ENCODE assay signal across 16 mouse cellular contexts in the genomic region with DNA sequence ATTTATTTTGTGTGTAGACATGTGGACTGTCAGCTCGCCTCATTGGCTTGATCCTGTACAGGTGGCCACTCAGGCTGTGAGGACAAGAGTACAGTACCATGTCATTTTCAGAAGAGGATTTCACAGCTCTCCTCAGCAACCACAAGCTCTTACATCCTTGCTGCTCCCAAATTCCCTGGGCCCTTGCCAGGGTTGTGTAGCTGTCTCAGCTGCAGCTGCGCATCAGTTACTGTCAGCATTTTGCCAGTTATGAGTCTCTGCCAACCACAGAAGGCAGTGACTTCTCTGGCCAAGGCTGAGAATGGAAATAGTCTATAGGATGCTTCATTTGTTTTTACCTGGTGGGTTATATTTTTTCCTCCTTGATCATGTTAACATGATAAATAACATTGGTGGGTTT. TPM values are rescaled to one million over a fixed set of nuclear protein-coding genes. Genes with fewer than 3 reads are reported as not detected.
DNase-seq lines count a peak whose midpoint lies in the region; TF ChIP-seq lines count a peak whose summit lies in the region.
"Had no signal": no experiment of that assay in that cellular context is flagged by ENCODE, and none has a peak within 500 bp of the region (broad histone marks: within the 10 kb centered on the region; RNA-seq: fewer than 3 reads in every experiment).

No protein-coding gene starts in this region.

- no peaks in the 10 kb centered on the region for H3K4me1 ChIP-seq in kidney, adult 2 months (ENCODE audit: control insufficient read depth, insufficient read depth, low read length)
- H3K4me1 ChIP-seq in CH12.LX (ENCODE audit: control insufficient read depth in 1 of 2, insufficient read depth in 2 of 2), result peaks cover 6 to 28% of the 10 kb centered on the region in 2 experiments; a peak in 3 of 4 replicates
- H3K4me1 ChIP-seq: limb, embryonic 13.5 days had no signal

- dilution Hi-C loops in CH12.LX (cut with MboI; ENCODE audit: extremely low pct_ligation_motif_present, extremely low pct_unique_long_range_greater_than_20kb, low sequenced_read_pairs), result no loop called here

- H3K9ac ChIP-seq in CH12.LX (ENCODE audit: insufficient read depth, low read depth), result no peak overlapping the region
- H3K9ac ChIP-seq: limb, embryonic 13.5 days; lung, embryonic 14.5 days had no signal

- no peaks in the 10 kb centered on the region for H3K27me3 ChIP-seq in kidney, adult 2 months (replicated peaks; ENCODE audit: control insufficient read depth, insufficient read depth, low read length)
- no peaks in the 10 kb centered on the region for H3K27me3 ChIP-seq in CH12.LX (replicated peaks)
- H3K27me3 ChIP-seq: limb, embryonic 13.5 days had no signal

- intact Hi-C loops in gastrocnemius, adult 2 months (cut with DNase I), result no loop called here

- TF ChIP-seq RAD21 in CH12.LX (IDR thresholded peaks at IDR 0.05; ENCODE audit: low read depth, low read length), result no peak

- H3K27ac ChIP-seq in kidney, adult 2 months (ENCODE audit: insufficient read depth, low read depth, low read length), result no peak overlapping the region
- H3K27ac ChIP-seq in CH12.LX (ENCODE audit: insufficient read depth, low read depth), result no peak overlapping the region
- H3K27ac ChIP-seq in gastrocnemius, adult 2 months, result no peak overlapping the region
- H3K27ac ChIP-seq: kidney, postnatal 0 days; limb, embryonic 13.5 days had no signal

- DNase-seq in adrenal gland, postnatal 14 days, result peak; percentile 29
- no peak for DNase-seq in adrenal gland, adult 18-20 months (ENCODE audit: low spot score in 2 of 2)
- DNase-seq in kidney, postnatal 4 days, result peak; percentile 23 to 27
- no peak for DNase-seq in kidney, adult 2 months
- DNase-seq in CH12.LX (ENCODE audit: extremely low read depth), result no peak
- peak; percentile 58 for DNase-seq in gastrocnemius, adult 2 months
- no peak for DNase-seq in spleen, postnatal 36 days (ENCODE audit: low spot score in 2 of 2)
- DNase-seq in cerebellum, adult 8-10 months, result no peak
- DNase-seq: lung, embryonic 14.5 days had no signal

- H3K79me2 ChIP-seq in CH12.LX (replicated peaks; ENCODE audit: control insufficient read depth, extremely low read depth, insufficient read depth, poor library complexity, severe bottlenecking), result no peaks in the 10 kb centered on the region

- 73% methylated on average over 2 of the region's 2 CpGs for WGBS in kidney, adult 2 months

- no peak overlapping the region for H3K4me2 ChIP-seq in CH12.LX (ENCODE audit: insufficient read depth, low read depth, poor library complexity, severe bottlenecking)
- H3K4me2 ChIP-seq: limb, embryonic 13.5 days; lung, embryonic 14.5 days; midbrain, embryonic 11.5 days had no signal

- in situ Hi-C loops in CH12.LX (cut with MboI; ENCODE audit: low pct_ligation_motif_present, low pct_unique_long_range_greater_than_20kb, low sequenced_read_pairs), result loop anchor here (25.0 kb wide), 1 partner anchor 881 kb away; no protein-coding TSS in a partner anchor

- no peak for TF ChIP-seq EP300 in CH12.LX (IDR thresholded peaks at IDR 0.05; ENCODE audit: low read length)

- no peak for TF ChIP-seq CTCF in kidney, adult 2 months (conservative IDR thresholded peaks at IDR 0.05; ENCODE audit: insufficient read depth, insufficient read length, low read depth, low read length)
- no peak for TF ChIP-seq CTCF in CH12.LX (conservative IDR thresholded peaks at IDR 0.05 in 1 of 2, IDR thresholded peaks at IDR 0.05 in 1 of 2; ENCODE audit: low read depth in 2 of 2, low read length in 2 of 2)
- no peak for TF ChIP-seq CTCF in gastrocnemius, adult 2 months (IDR thresholded peaks at IDR 0.05)

- no peak for TF ChIP-seq POLR2A in kidney, adult 2 months (IDR thresholded peaks at IDR 0.05; ENCODE audit: low read depth, low read length)
- no peak for TF ChIP-seq POLR2A in CH12.LX (IDR thresholded peaks at IDR 0.05; ENCODE audit: low read depth, low read length)

- H3K36me3 ChIP-seq in kidney, adult 2 months (ENCODE audit: control insufficient read depth, insufficient read depth, low read length), result no peaks in the 10 kb centered on the region
- no peaks in the 10 kb centered on the region for H3K36me3 ChIP-seq in CH12.LX (replicated peaks in 1 of 2; ENCODE audit: control insufficient read depth in 1 of 2, insufficient read depth in 1 of 2, low read length in 1 of 2)
- H3K36me3 ChIP-seq: limb, embryonic 13.5 days had no signal

- H3K4me3 ChIP-seq in kidney, adult 2 months (ENCODE audit: insufficient read depth, low read depth, low read length), result no peak overlapping the region
- H3K4me3 ChIP-seq in CH12.LX (replicated peaks in 1 of 3; ENCODE audit: low read depth in 2 of 3, low read length in 2 of 3, poor library complexity in 1 of 3), result no peak overlapping the region
- no peak overlapping the region for H3K4me3 ChIP-seq in gastrocnemius, adult 2 months
- H3K4me3 ChIP-seq: limb, embryonic 13.5 days had no signal

- H3K9me3 ChIP-seq in CH12.LX (replicated peaks; ENCODE audit: low read length), result no peaks in the 10 kb centered on the region
- H3K9me3 ChIP-seq: limb, embryonic 13.5 days had no signal

TF ChIP-seq in CH12.LX, 34 proteins besides CTCF, POLR2A, EP300 and RAD21:
- TF ChIP-seq NRF1 (IDR thresholded peaks at IDR 0.05; ENCODE audit: low read depth, low read length) (0 out of 2 replicates have a peak, but pooled peaks have one; percentile 13), MAZ (IDR thresholded peaks at IDR 0.05; ENCODE audit: low read depth, low read length) (no peak)

RNA-seq across cellular contexts. Expression of gene Cyp4f18, which starts 8.7 kb away (rescaled TPM):
- 1.1 and 4.0 TPM in 2 replicates for total RNA-seq in adrenal gland, postnatal 14 days (2021)
- 10 to 100 TPM in 1 of 2 experiments, 1 to 10 TPM in 1; 9.5 to 15.5 TPM for total RNA-seq in adrenal gland, adult 18-20 months (2021)
- polyA plus RNA-seq in kidney, adult 2 months (2012; rRNA removed), result 1.7 and 3.3 TPM in 2 replicates
- 12.7 and 13.5 TPM in 2 replicates for total RNA-seq in CH12.LX (2012; rRNA removed)
- total RNA-seq in CH12.LX (2014; rRNA removed), result 37.4 and 38.3 TPM in 2 replicates
- 31.7 and 34.8 TPM in 2 replicates for polyA plus RNA-seq in CH12.LX (2012; ENCODE audit: insufficient read length, low read depth)
- total RNA-seq in gastrocnemius, adult 2 months (2021), result under 1 TPM; 0.31 to 0.47 TPM
- polyA plus RNA-seq: C2C12 had no signal

RNA-seq across cellular contexts. Expression of gene Olfr372, which starts 22.9 kb away (rescaled TPM):
- not detected in 2 replicates for total RNA-seq in adrenal gland, postnatal 14 days (2021)
- total RNA-seq in adrenal gland, adult 18-20 months (2021), result not detected
- not detected in 2 replicates for polyA plus RNA-seq in kidney, adult 2 months (2012; rRNA removed)
- not detected in 2 replicates for total RNA-seq in CH12.LX (2012; rRNA removed)
- not detected in 2 replicates for total RNA-seq in CH12.LX (2014; rRNA removed)
- not detected in 2 replicates for polyA plus RNA-seq in CH12.LX (2012; ENCODE audit: insufficient read length, low read depth)
- not detected for total RNA-seq in gastrocnemius, adult 2 months (2021)
- total RNA-seq: hematopoietic stem cell, adult 5-6 weeks had no signal
- polyA plus RNA-seq: C2C12; forebrain, embryonic 16.5 days; kidney, postnatal 0 days; limb, embryonic 13.5 days; lung, embryonic 14.5 days; midbrain, embryonic 11.5 days; neural tube, embryonic 14.5 days had no signal

Comparison
In these comparisons a context has a peak if more than half of its experiments do, and no peak if none do; other contexts are left out.
1. DNase-seq: peak in adrenal gland, postnatal 14 days (single experiment), kidney, postnatal 4 days (2 of 2) and gastrocnemius, adult 2 months (single experiment); none in adrenal gland, adult 18-20 months (0 of 2), kidney, adult 2 months (single experiment), CH12.LX (single experiment), spleen, postnatal 36 days (0 of 2) and cerebellum, adult 8-10 months (single experiment).